Mouse (Mus musculus): ENCODE data around the gene Gucy2g. TPM values are rescaled to one million over a fixed set of nuclear protein-coding genes. Genes with fewer than 3 reads are reported as not detected.

Gucy2g gene
- polyA plus RNA-seq, 1 experiment from 2014 or later: not detected

- Histone ChIP-seq H3K9ac (replicated peaks; ENCODE audit: low read length) (peak overlapping the region; percentile 71), H3K4me3 (ENCODE audit: low read depth, low read length) (peak overlapping the region; percentile 49), H3K4me2 (ENCODE audit: low read depth, low read length) (peak overlapping the region; percentile 86), H3K4me1 (ENCODE audit: control insufficient read depth, insufficient read depth, low read length) (no peaks in the 10 kb centered on the region; the same call in 1 of the 2 replicates), H3K27ac (replicated peaks; ENCODE audit: low read depth, low read length) (no peak overlapping the region), H3K27me3 (ENCODE audit: control insufficient read depth, insufficient read depth, low read length) (no peaks in the 10 kb centered on the region), H3K36me3 (replicated peaks; ENCODE audit: control insufficient read depth, insufficient read depth, low read depth, low read length) (no peaks in the 10 kb centered on the region), H3K9me3 (replicated peaks; ENCODE audit: control insufficient read depth, low read length) (no peaks in the 10 kb centered on the region)
- 7% methylated on average over 5 of the region's 5 CpGs for WGBS
- peak; percentile 32 for ATAC-seq (replicated peaks; ENCODE audit: insufficient number of reproducible peaks, low FRiP score, low TSS enrichment, low read depth)
- peak; percentile 78 for DNase-seq (ENCODE audit: low spot score)
Measured at GRCm38 (mm10) chr19:55254513-55255016, 13.5 kb upstream of the Gucy2g start.

GRCm38 (mm10) chr19:55253570-55254441 is 12.8 kb upstream of the Gucy2g start:
- ATAC-seq (replicated peaks; ENCODE audit: insufficient number of reproducible peaks, low FRiP score, low TSS enrichment, low read depth): peak; percentile 64
- peak overlapping the region; percentile 49 for H3K4me3 ChIP-seq (ENCODE audit: low read depth, low read length)
- peak overlapping the region; percentile 86 for H3K4me2 ChIP-seq (ENCODE audit: low read depth, low read length)
- DNase-seq (ENCODE audit: low spot score): peak; percentile 63
- peak overlapping the region; percentile 32; the same call in 1 of the 2 replicates for H3K27ac ChIP-seq (replicated peaks; ENCODE audit: low read depth, low read length)
- no peaks in the 10 kb centered on the region for H3K27me3 ChIP-seq (ENCODE audit: control insufficient read depth, insufficient read depth, low read length)
- peak overlapping the region; percentile 71 for H3K9ac ChIP-seq (replicated peaks; ENCODE audit: low read length)
- under 1% methylated on average over 32 of the region's 32 CpGs for WGBS
- no peaks in the 10 kb centered on the region for H3K36me3 ChIP-seq (replicated peaks; ENCODE audit: control insufficient read depth, insufficient read depth, low read depth, low read length)
- H3K9me3 ChIP-seq (replicated peaks; ENCODE audit: control insufficient read depth, low read length): no peaks in the 10 kb centered on the region
- H3K4me1 ChIP-seq (ENCODE audit: control insufficient read depth, insufficient read depth, low read length): no peaks in the 10 kb centered on the region; the same call in 1 of the 2 replicates

DNA sequence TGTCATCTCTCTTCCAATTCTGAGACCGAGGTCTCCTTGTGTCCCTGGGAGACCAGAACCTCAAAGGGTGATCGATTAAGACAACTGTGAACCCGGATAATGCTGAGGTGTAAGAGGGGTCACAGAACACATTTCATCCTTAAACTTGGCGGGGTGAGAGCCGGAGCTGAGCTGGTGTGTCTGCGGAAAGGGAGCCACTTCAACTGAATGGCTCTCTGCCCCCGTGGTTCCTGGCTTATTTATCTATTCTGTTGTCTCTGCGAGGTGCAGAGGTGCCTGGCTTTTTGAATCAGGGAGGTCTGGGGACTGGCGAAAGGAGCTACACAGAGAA is 12.2 kb upstream of the Gucy2g start:
- no peaks in the 10 kb centered on the region for H3K27me3 ChIP-seq (ENCODE audit: control insufficient read depth, insufficient read depth, low read length)
- H3K9me3 ChIP-seq (replicated peaks; ENCODE audit: control insufficient read depth, low read length): no peaks in the 10 kb centered on the region
- ATAC-seq (replicated peaks; ENCODE audit: insufficient number of reproducible peaks, low FRiP score, low TSS enrichment, low read depth): peak; percentile 19; the same call in 1 of the 2 replicates
- H3K36me3 ChIP-seq (replicated peaks; ENCODE audit: control insufficient read depth, insufficient read depth, low read depth, low read length): no peaks in the 10 kb centered on the region
- no peaks in the 10 kb centered on the region; the same call in 1 of the 2 replicates for H3K4me1 ChIP-seq (ENCODE audit: control insufficient read depth, insufficient read depth, low read length)
- H3K9ac ChIP-seq (replicated peaks; ENCODE audit: low read length): peak overlapping the region; percentile 71
- WGBS: 7% methylated on average over 9 of the region's 9 CpGs
- peak overlapping the region; percentile 49 for H3K4me3 ChIP-seq (ENCODE audit: low read depth, low read length)
- peak overlapping the region; percentile 86 for H3K4me2 ChIP-seq (ENCODE audit: low read depth, low read length)
- H3K27ac ChIP-seq (replicated peaks; ENCODE audit: low read depth, low read length): 0 out of 2 replicates have a peak overlapping the region, but pooled peaks have one; percentile 32
- peak; percentile 12 for DNase-seq (ENCODE audit: low spot score)

DNA sequence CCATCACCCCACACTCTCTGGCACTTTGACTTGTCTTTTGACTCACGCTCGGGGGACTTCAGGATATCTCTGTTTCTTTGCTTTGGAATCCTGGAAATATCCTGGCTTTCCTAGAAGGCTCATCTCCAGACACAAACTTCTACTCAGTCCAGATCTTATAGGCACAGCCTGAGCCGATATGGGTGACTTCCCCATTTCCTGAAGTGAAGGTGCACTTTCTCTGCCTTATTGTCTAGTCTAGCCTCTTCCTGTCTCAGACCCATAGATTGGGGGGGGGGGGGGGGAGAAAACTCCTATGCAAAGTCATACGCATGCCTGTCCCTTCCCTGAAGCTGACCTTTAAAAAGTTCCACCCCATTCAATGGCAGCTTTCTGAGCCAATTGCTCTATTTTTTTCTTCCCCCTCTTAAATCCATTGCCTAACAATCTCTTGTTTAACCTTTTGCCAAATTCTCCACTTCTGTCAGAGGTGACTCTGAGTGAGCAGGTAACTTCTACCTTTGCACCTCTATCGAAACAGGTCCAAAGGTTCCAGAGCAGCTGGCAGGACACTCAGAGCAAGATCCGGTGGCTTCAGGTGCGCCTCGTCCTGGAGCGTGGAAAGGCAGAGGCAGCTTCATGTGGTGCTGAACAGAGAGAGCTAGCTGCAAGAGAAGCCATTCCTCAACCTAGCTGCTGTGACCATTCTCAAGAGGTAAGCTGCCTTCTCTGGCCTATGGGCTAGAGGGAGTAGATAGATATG is 10.5 kb upstream of the Gucy2g start, which contains the start of gene Acsl5:
TSS of gene Acsl5 (plus strand) at position 556 of the 742 bp plus-strand sequence.
- ATAC-seq (replicated peaks; ENCODE audit: insufficient number of reproducible peaks, low FRiP score, low TSS enrichment, low read depth): no peak
- H3K27me3 ChIP-seq (ENCODE audit: control insufficient read depth, insufficient read depth, low read length): no peaks in the 10 kb centered on the region
- H3K9me3 ChIP-seq (replicated peaks; ENCODE audit: control insufficient read depth, low read length): no peaks in the 10 kb centered on the region
- no peak within 1 kb of the TSS for H3K27ac ChIP-seq (replicated peaks; ENCODE audit: low read depth, low read length)
- no peaks in the 10 kb centered on the region; the same call in 1 of the 2 replicates for H3K4me1 ChIP-seq (ENCODE audit: control insufficient read depth, insufficient read depth, low read length)
- no peaks in the 10 kb centered on the region for H3K36me3 ChIP-seq (replicated peaks; ENCODE audit: control insufficient read depth, insufficient read depth, low read depth, low read length)
- DNase-seq (ENCODE audit: low spot score): no peak
- 95% methylated on average over 9 of the region's 9 CpGs for WGBS
- H3K4me3 ChIP-seq (ENCODE audit: low read depth, low read length): no peak within 1 kb of the TSS
- no peak within 1 kb of the TSS for H3K9ac ChIP-seq (replicated peaks; ENCODE audit: low read length)
- H3K4me2 ChIP-seq (ENCODE audit: low read depth, low read length): no peak within 1 kb of the TSS

- Histone ChIP-seq H3K4me3 (ENCODE audit: low read depth, low read length) (no peak overlapping the region), H3K9ac (replicated peaks; ENCODE audit: low read length) (no peak overlapping the region), H3K36me3 (replicated peaks; ENCODE audit: control insufficient read depth, insufficient read depth, low read depth, low read length) (no peaks in the 10 kb centered on the region), H3K27ac (replicated peaks; ENCODE audit: low read depth, low read length) (no peak overlapping the region), H3K27me3 (ENCODE audit: control insufficient read depth, insufficient read depth, low read length) (no peaks in the 10 kb centered on the region), H3K4me1 (ENCODE audit: control insufficient read depth, insufficient read depth, low read length) (no peaks in the 10 kb centered on the region; the same call in 1 of the 2 replicates), H3K9me3 (replicated peaks; ENCODE audit: control insufficient read depth, low read length) (no peaks in the 10 kb centered on the region), H3K4me2 (ENCODE audit: low read depth, low read length) (no peak overlapping the region)
- WGBS: 85% methylated on average over 5 of the region's 5 CpGs
- no peak for ATAC-seq (replicated peaks; ENCODE audit: insufficient number of reproducible peaks, low FRiP score, low TSS enrichment, low read depth)
- DNase-seq (ENCODE audit: low spot score): no peak
Measured at GRCm38 (mm10) chr19:55250451-55250850, 9.4 kb upstream of the Gucy2g start.

- no peak overlapping the region for H3K4me2 ChIP-seq (ENCODE audit: low read depth, low read length)
- no peak overlapping the region for H3K9ac ChIP-seq (replicated peaks; ENCODE audit: low read length)
- no peak overlapping the region for H3K4me3 ChIP-seq (ENCODE audit: low read depth, low read length)
- H3K9me3 ChIP-seq (replicated peaks; ENCODE audit: control insufficient read depth, low read length): no peaks in the 10 kb centered on the region
- no peaks in the 10 kb centered on the region for H3K27me3 ChIP-seq (ENCODE audit: control insufficient read depth, insufficient read depth, low read length)
- no peak for DNase-seq (ENCODE audit: low spot score)
- no peak overlapping the region for H3K27ac ChIP-seq (replicated peaks; ENCODE audit: low read depth, low read length)
- H3K36me3 ChIP-seq (replicated peaks; ENCODE audit: control insufficient read depth, insufficient read depth, low read depth, low read length): no peaks in the 10 kb centered on the region
- 78% methylated on average over 9 of the region's 9 CpGs for WGBS
- no peak for ATAC-seq (replicated peaks; ENCODE audit: insufficient number of reproducible peaks, low FRiP score, low TSS enrichment, low read depth)
- H3K4me1 ChIP-seq (ENCODE audit: control insufficient read depth, insufficient read depth, low read length): no peaks in the 10 kb centered on the region
Measured at GRCm38 (mm10) chr19:55247991-55248520, 7.0 kb upstream of the Gucy2g start.

- Histone ChIP-seq H3K4me1 (ENCODE audit: control insufficient read depth, insufficient read depth, low read length) (no peaks in the 10 kb centered on the region), H3K27ac (replicated peaks; ENCODE audit: low read depth, low read length) (no peak overlapping the region), H3K4me2 (ENCODE audit: low read depth, low read length) (no peak overlapping the region), H3K36me3 (replicated peaks; ENCODE audit: control insufficient read depth, insufficient read depth, low read depth, low read length) (no peaks in the 10 kb centered on the region), H3K4me3 (ENCODE audit: low read depth, low read length) (no peak overlapping the region), H3K9ac (replicated peaks; ENCODE audit: low read length) (no peak overlapping the region), H3K27me3 (ENCODE audit: control insufficient read depth, insufficient read depth, low read length) (no peaks in the 10 kb centered on the region), H3K9me3 (replicated peaks; ENCODE audit: control insufficient read depth, low read length) (no peaks in the 10 kb centered on the region)
- DNase-seq (ENCODE audit: low spot score): no peak
- ATAC-seq (replicated peaks; ENCODE audit: insufficient number of reproducible peaks, low FRiP score, low TSS enrichment, low read depth): no peak
- WGBS: 86% methylated on average over 5 of the region's 5 CpGs
Measured at GRCm38 (mm10) chr19:55247563-55247962, 6.5 kb upstream of the Gucy2g start.

All from embryonic facial prominence, embryonic 11.5 days (tissue).